Mouse (Mus musculus): ENCODE data around the gene Faap100. TPM values are rescaled to one million over a fixed set of nuclear protein-coding genes. Genes with fewer than 3 reads are reported as not detected.
"Not testable (repeated sequence)": the region's sequence is repeated elsewhere in the genome, so short reads cannot be mapped to it uniquely, and the experiment has no call there.

The Faap100 gene
- polyA plus RNA-seq, 1 experiment from 2014 or later: 74.6 TPM

GRCm38 (mm10) chr11:120347791-120348683, 30.5 kb downstream of the Faap100 start, which contains the start of gene Actg1:
Actg1 (minus strand) TSS chr11:120348542.
- H3K27me3 ChIP-seq: no peaks in the 10 kb centered on the region
- 1% methylated on average over 79 of the region's 103 CpGs for WGBS
- H3K4me2 ChIP-seq: peak within 1 kb of the TSS; percentile 95
- peaks cover 59% of the 10 kb centered on the region for H3K4me1 ChIP-seq (replicated peaks)
- no peaks in the 10 kb centered on the region for H3K9me3 ChIP-seq
- peak within 1 kb of the TSS; percentile 100 for H3K9ac ChIP-seq
- H3K4me3 ChIP-seq: peak within 1 kb of the TSS; percentile 100
- peaks cover 23% of the 10 kb centered on the region for H3K36me3 ChIP-seq
- H3K27ac ChIP-seq: peak within 1 kb of the TSS; percentile 100
- ATAC-seq (ENCODE audit: low FRiP score): peak; percentile 80

GRCm38 (mm10) chr11:120347301-120347700, 31.3 kb downstream of the Faap100 start:
- Histone ChIP-seq H3K4me1 (replicated peaks) (peaks cover 51% of the 10 kb centered on the region), H3K27me3 (no peaks in the 10 kb centered on the region), H3K27ac (peak overlapping the region; percentile 100), H3K36me3 (peaks cover 23% of the 10 kb centered on the region), H3K4me3 (peak overlapping the region; percentile 100), H3K9me3 (no peaks in the 10 kb centered on the region), H3K9ac (peak overlapping the region; percentile 100), H3K4me2 (peak overlapping the region; percentile 83)
- WGBS: 5% methylated on average over 10 of the region's 10 CpGs
- ATAC-seq (ENCODE audit: low FRiP score): no peak

- peak overlapping the region; percentile 31 for H3K27ac ChIP-seq
- ATAC-seq (ENCODE audit: low FRiP score): not testable (repeated sequence)
- 65% methylated on average over 11 of the region's 13 CpGs for WGBS
Measured at GRCm38 (mm10) chr11:120346383-120347034, 32.1 kb downstream of the Faap100 start.

GRCm38 (mm10) chr11:120345067-120345681, 33.4 kb downstream of the Faap100 start:
- Histone ChIP-seq H3K27ac (peak overlapping the region; percentile 49), H3K4me1 (replicated peaks) (peaks cover 31% of the 10 kb centered on the region), H3K9ac (peak overlapping the region; percentile 73), H3K36me3 (peaks cover 23% of the 10 kb centered on the region), H3K9me3 (no peaks in the 10 kb centered on the region), H3K4me2 (peak overlapping the region; percentile 90), H3K27me3 (no peaks in the 10 kb centered on the region), H3K4me3 (peak overlapping the region; percentile 45)
- 30% methylated on average over 1 of the region's 1 CpGs for WGBS
- no peak for ATAC-seq (ENCODE audit: low FRiP score)

More at GRCm38 (mm10) chr11:120346383-120347034, 32.1 kb downstream of the Faap100 start:
- Histone ChIP-seq H3K4me2 (peak overlapping the region; percentile 82), H3K9ac (peak overlapping the region; percentile 79), H3K4me1 (replicated peaks) (peaks cover 44% of the 10 kb centered on the region), H3K4me3 (peak overlapping the region; percentile 55), H3K36me3 (peaks cover 23% of the 10 kb centered on the region)
- not testable (repeated sequence) for H3K27me3 ChIP-seq, H3K9me3 ChIP-seq

GRCm38 (mm10) chr11:120344310-120344920, 34.1 kb downstream of the Faap100 start:
- Histone ChIP-seq H3K4me3 (peak overlapping the region; percentile 45), H3K4me1 (replicated peaks) (peaks cover 24% of the 10 kb centered on the region), H3K36me3 (peaks cover 23% of the 10 kb centered on the region), H3K9me3 (no peaks in the 10 kb centered on the region), H3K9ac (peak overlapping the region; percentile 73; the same call in 1 of the 2 replicates), H3K27ac (peak overlapping the region; percentile 55; the same call in 1 of the 2 replicates), H3K4me2 (peak overlapping the region; percentile 90), H3K27me3 (no peaks in the 10 kb centered on the region)
- WGBS: 60% methylated on average over 5 of the region's 5 CpGs
- ATAC-seq (ENCODE audit: low FRiP score): no peak

- H3K4me1 ChIP-seq (replicated peaks): peaks cover 20% of the 10 kb centered on the region
- H3K9ac ChIP-seq: no peak overlapping the region
- peak overlapping the region; percentile 45; the same call in 1 of the 2 replicates for H3K4me3 ChIP-seq
- 83% methylated on average over 5 of the region's 5 CpGs for WGBS
- H3K27me3 ChIP-seq: no peaks in the 10 kb centered on the region
- H3K36me3 ChIP-seq: peaks cover 23% of the 10 kb centered on the region
- peak overlapping the region; percentile 90; the same call in 1 of the 2 replicates for H3K4me2 ChIP-seq
- peak overlapping the region; percentile 55; the same call in 1 of the 2 replicates for H3K27ac ChIP-seq
- ATAC-seq (ENCODE audit: low FRiP score): no peak
- H3K9me3 ChIP-seq: no peaks in the 10 kb centered on the region
Measured at GRCm38 (mm10) chr11:120343519-120344309, 34.9 kb downstream of the Faap100 start.

- Histone ChIP-seq H3K27me3 (no peaks in the 10 kb centered on the region), H3K36me3 (peaks cover 23% of the 10 kb centered on the region), H3K4me2 (no peak overlapping the region), H3K4me1 (replicated peaks) (peaks cover 20% of the 10 kb centered on the region), H3K9me3 (no peaks in the 10 kb centered on the region), H3K9ac (no peak overlapping the region), H3K27ac (no peak overlapping the region), H3K4me3 (no peak overlapping the region)
- no peak for ATAC-seq (ENCODE audit: low FRiP score)
- 95% methylated on average over 5 of the region's 5 CpGs for WGBS
Measured at GRCm38 (mm10) chr11:120342656-120343160, 35.9 kb downstream of the Faap100 start.

GRCm38 (mm10) chr11:120341661-120342060, 36.9 kb downstream of the Faap100 start:
- Histone ChIP-seq H3K27ac (no peak overlapping the region), H3K36me3 (peaks cover 18% of the 10 kb centered on the region), H3K4me2 (no peak overlapping the region), H3K4me3 (no peak overlapping the region), H3K4me1 (replicated peaks) (peaks cover 19% of the 10 kb centered on the region), H3K9me3 (no peaks in the 10 kb centered on the region), H3K27me3 (no peaks in the 10 kb centered on the region), H3K9ac (no peak overlapping the region)
- ATAC-seq (ENCODE audit: low FRiP score): no peak
- 92% methylated on average over 4 of the region's 4 CpGs for WGBS

GRCm38 (mm10) chr11:120339978-120340513, 38.5 kb downstream of the Faap100 start:
- Histone ChIP-seq H3K4me1 (replicated peaks) (peaks cover 11% of the 10 kb centered on the region), H3K27ac (no peak overlapping the region), H3K4me2 (no peak overlapping the region), H3K9me3 (no peaks in the 10 kb centered on the region), H3K4me3 (no peak overlapping the region), H3K27me3 (no peaks in the 10 kb centered on the region), H3K9ac (no peak overlapping the region), H3K36me3 (peaks cover 9% of the 10 kb centered on the region)
- ATAC-seq (ENCODE audit: low FRiP score): no peak
- 86% methylated on average over 10 of the region's 10 CpGs for WGBS

- Histone ChIP-seq H3K4me2 (no peak overlapping the region), H3K9ac (no peak overlapping the region), H3K4me1 (replicated peaks) (no peaks in the 10 kb centered on the region; the same call in 1 of the 2 replicates), H3K27me3 (no peaks in the 10 kb centered on the region), H3K9me3 (0 out of 2 replicates have a peak, but pooled peaks cover 7% of the 10 kb centered on the region), H3K36me3 (no peaks in the 10 kb centered on the region), H3K4me3 (no peak overlapping the region), H3K27ac (no peak overlapping the region)
- ATAC-seq (ENCODE audit: low FRiP score): no peak
- 74% methylated on average over 3 of the region's 3 CpGs for WGBS
Measured at GRCm38 (mm10) chr11:120338786-120339185, 39.8 kb downstream of the Faap100 start.

- Histone ChIP-seq H3K4me3 (no peak overlapping the region), H3K27me3 (no peaks in the 10 kb centered on the region), H3K27ac (no peak overlapping the region), H3K36me3 (no peaks in the 10 kb centered on the region), H3K9ac (no peak overlapping the region), H3K4me1 (replicated peaks) (no peaks in the 10 kb centered on the region), H3K4me2 (no peak overlapping the region), H3K9me3 (0 out of 2 replicates have a peak, but pooled peaks cover 7% of the 10 kb centered on the region)
- no peak for ATAC-seq (ENCODE audit: low FRiP score)
- 44% methylated on average over 2 of the region's 2 CpGs for WGBS
Measured at GRCm38 (mm10) chr11:120337447-120337846, 41.1 kb downstream of the Faap100 start.

Measured in hindbrain, embryonic 13.5 days (tissue).